Mouse (Mus musculus) olfactory bulb, adult 2 months (tissue): ENCODE data around the gene 1700003F12Rik.

ENCODE experiments used
- CTCF ChIP-seq: fragments of 200-500 bp; IDR thresholded peaks from 2 replicates; pipeline ENCODE4 v1.5.1; 2012; ENCODE audit warnings: low read depth, mild to moderate bottlenecking, low read length, moderate library complexity; ENCODE audit not compliant: insufficient read depth
- POLR2A ChIP-seq: fragments of 200-500 bp; IDR thresholded peaks from 2 replicates; pipeline ENCODE4 v1.6.1; 2012; ENCODE audit warnings: mild to moderate bottlenecking, low read depth, low read length, moderate library complexity; ENCODE audit not compliant: insufficient read depth

DNA sequence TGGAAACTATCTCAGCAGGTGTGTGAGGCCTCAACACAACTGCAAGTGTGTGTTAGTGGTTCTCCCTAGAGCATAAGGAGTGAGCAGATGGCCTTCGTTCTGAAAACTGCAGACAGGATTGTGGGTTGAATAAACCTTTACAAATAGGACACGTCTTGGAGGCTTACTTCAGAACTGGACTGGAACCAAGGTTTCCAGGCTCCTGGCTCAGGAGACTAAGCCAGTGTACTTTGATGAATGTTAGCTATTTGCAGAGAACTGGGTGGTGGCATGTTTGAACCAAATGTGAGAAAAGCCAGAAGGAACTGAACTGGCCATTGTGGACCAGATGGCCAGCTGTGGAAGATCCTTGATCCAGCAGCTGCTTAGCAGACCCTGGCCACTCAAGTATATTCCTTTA is 8.6 kb upstream of the 1700003F12Rik start:
- TF ChIP-seq CTCF (no peak), POLR2A (no peak)
